In the genomic region with DNA sequence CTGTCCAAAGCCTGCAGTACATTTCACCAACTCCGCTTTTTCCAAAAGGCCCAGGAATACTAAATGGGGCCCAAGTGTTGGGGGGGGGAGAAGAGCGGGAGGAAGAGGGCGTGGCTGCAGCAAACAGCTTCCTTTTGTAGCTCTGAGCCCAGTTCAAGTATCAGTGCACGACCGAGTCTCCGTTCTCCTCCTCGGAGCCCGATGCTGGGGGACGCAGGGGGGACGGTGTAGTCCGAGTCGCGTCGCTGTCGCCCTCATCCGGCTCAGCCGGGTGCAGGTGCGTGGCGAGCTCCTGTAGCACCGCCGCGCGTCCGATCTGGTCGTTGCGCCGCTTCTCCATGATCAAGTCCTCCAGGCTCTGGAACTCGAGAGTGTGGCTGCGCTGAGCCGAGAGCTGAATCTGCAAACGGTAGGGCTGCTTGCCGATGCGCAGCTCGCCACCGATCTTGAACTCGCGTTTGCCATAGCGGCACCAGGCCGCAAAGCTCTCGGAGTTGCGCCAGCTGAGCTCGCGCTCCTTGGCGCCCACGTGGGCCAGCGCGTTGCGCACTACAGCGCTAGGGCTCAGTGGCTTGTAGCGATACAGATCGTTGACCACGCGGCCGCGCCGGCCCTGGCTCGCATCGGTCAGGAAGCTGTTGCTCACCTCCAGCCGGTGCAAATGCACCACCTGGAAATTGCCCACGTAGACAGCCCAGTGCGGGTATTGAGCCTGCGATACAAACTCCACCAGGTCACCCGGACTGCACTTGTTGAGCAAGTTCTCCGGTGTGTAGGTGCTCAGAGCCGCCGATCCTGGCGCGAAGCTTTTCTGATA, we compare ENCODE assay signal across 8 mouse cellular contexts. TPM values are rescaled to one million over a fixed set of nuclear protein-coding genes. Genes with fewer than 3 reads are reported as not detected.
DNase-seq lines count a peak whose midpoint lies in the region; ATAC-seq and TF ChIP-seq lines count a peak whose summit lies in the region.

No protein-coding gene starts in this region.

- peaks cover 52% of the 10 kb centered on the region for H3K4me1 ChIP-seq in forebrain, embryonic 10.5 days
- H3K4me1 ChIP-seq in heart, embryonic 14.5 days (ENCODE audit: control insufficient read depth in 2 of 2, insufficient read depth in 2 of 2, low read length in 2 of 2) = peaks cover 4 to 15% of the 10 kb centered on the region in 2 experiments; a peak in 3 of 4 replicates
- H3K4me1 ChIP-seq in liver, embryonic 12.5 days = peaks cover 35% of the 10 kb centered on the region

- no peaks in the 10 kb centered on the region for H3K79me2 ChIP-seq in myocyte (ENCODE audit: control insufficient read depth, insufficient read depth)

- peak overlapping the region; percentile 78 for H3K9ac ChIP-seq in heart, embryonic 14.5 days (ENCODE audit: low read length)
- H3K9ac ChIP-seq in liver, embryonic 12.5 days = peak overlapping the region; percentile 73

- peak overlapping the region; percentile 94 for H3K27ac ChIP-seq in forebrain, embryonic 10.5 days
- peak overlapping the region; percentile 41 to 56 for H3K27ac ChIP-seq in heart, embryonic 14.5 days (replicated peaks in 1 of 2; ENCODE audit: control insufficient read depth in 1 of 2, insufficient read depth in 1 of 2, low read depth in 2 of 2, low read length in 2 of 2)
- peak overlapping the region; percentile 18; the same call in 1 of the 2 replicates for H3K27ac ChIP-seq in liver, embryonic 12.5 days

- peak overlapping the region; percentile 94 for H3K4me2 ChIP-seq in heart, embryonic 14.5 days (ENCODE audit: low read length)
- peak overlapping the region; percentile 97 for H3K4me2 ChIP-seq in liver, embryonic 12.5 days
- H3K4me2 ChIP-seq in myocyte (ENCODE audit: low read depth) = peak overlapping the region; percentile 96

- H3K36me3 ChIP-seq in forebrain, embryonic 10.5 days (replicated peaks) = peaks cover 40% of the 10 kb centered on the region
- no peaks in the 10 kb centered on the region for H3K36me3 ChIP-seq in heart, embryonic 14.5 days (ENCODE audit: control insufficient read depth, insufficient read depth, low read length)
- H3K36me3 ChIP-seq in liver, embryonic 12.5 days = peaks cover 8% of the 10 kb centered on the region; the same call in 1 of the 2 replicates
- H3K36me3 ChIP-seq in myocyte (ENCODE audit: control insufficient read depth, insufficient read depth) = no peaks in the 10 kb centered on the region
- no peaks in the 10 kb centered on the region for H3K36me3 ChIP-seq in splenic B cell, adult 2 months (ENCODE audit: control insufficient read depth, insufficient read depth, low read length, poor library complexity, severe bottlenecking)

- no peak for TF ChIP-seq POLR2A in myocyte (IDR thresholded peaks at IDR 0.05; ENCODE audit: insufficient read length, low read depth)

- no peak overlapping the region for H3ac ChIP-seq in myocyte (ENCODE audit: control insufficient read depth, insufficient read length)

- peak overlapping the region; percentile 83 for H3K4me3 ChIP-seq in forebrain, embryonic 10.5 days
- H3K4me3 ChIP-seq in heart, embryonic 14.5 days (ENCODE audit: control insufficient read depth in 1 of 2, insufficient read depth in 1 of 2, low read depth in 1 of 2, low read length in 2 of 2) = peak overlapping the region; percentile 71 to 96
- peak overlapping the region; percentile 69 for H3K4me3 ChIP-seq in liver, embryonic 12.5 days
- H3K4me3 ChIP-seq in myocyte = peak overlapping the region; percentile 27

- under 1% methylated on average over 68 of the region's 68 CpGs for WGBS in forebrain, embryonic 10.5 days
- under 1% methylated on average over 68 of the region's 68 CpGs for WGBS in heart, embryonic 14.5 days
- under 1% methylated on average over 68 of the region's 68 CpGs for WGBS in liver, embryonic 12.5 days (ENCODE audit: insufficient replicate concordance)

- no peaks in the 10 kb centered on the region for H3K27me3 ChIP-seq in forebrain, embryonic 10.5 days (ENCODE audit: poor library complexity, severe bottlenecking)
- H3K27me3 ChIP-seq in heart, embryonic 14.5 days (ENCODE audit: control insufficient read depth, insufficient read depth, low read length) = no peaks in the 10 kb centered on the region
- peaks cover 28% of the 10 kb centered on the region for H3K27me3 ChIP-seq in liver, embryonic 12.5 days (replicated peaks)
- peaks cover 14% of the 10 kb centered on the region for H3K27me3 ChIP-seq in myocyte (ENCODE audit: control insufficient read depth, insufficient read depth, insufficient read length)
- H3K27me3 ChIP-seq in splenic B cell, adult 2 months (ENCODE audit: control insufficient read depth, insufficient read depth, low read length, poor library complexity, severe bottlenecking) = no peaks in the 10 kb centered on the region

- ATAC-seq in heart, embryonic 14.5 days (ENCODE audit: insufficient number of reproducible peaks, insufficient read depth, low FRiP score, low read depth) = peak; percentile 69
- ATAC-seq in liver, embryonic 12.5 days = peak; percentile 57

- peaks cover 8% of the 10 kb centered on the region; the same call in 1 of the 2 replicates for H3K9me3 ChIP-seq in forebrain, embryonic 10.5 days
- no peaks in the 10 kb centered on the region for H3K9me3 ChIP-seq in heart, embryonic 14.5 days (ENCODE audit: control insufficient read depth, low read length)
- no peaks in the 10 kb centered on the region for H3K9me3 ChIP-seq in liver, embryonic 12.5 days (replicated peaks)

- DNase-seq in 3134 (ENCODE audit: extremely low read depth, insufficient read length, low spot score) = peak; percentile 10
- DNase-seq in brain, adult 2 months (ENCODE audit: low read depth, low spot score) = peak; percentile 86
- DNase-seq in forebrain, embryonic 10.5 days (ENCODE audit: extremely low spot score, low spot score) = peak; percentile 77
- DNase-seq in kidney, postnatal 10 days = peak; percentile 84
- DNase-seq in splenic B cell, adult 2 months (ENCODE audit: low read depth, low spot score) = peak; percentile 68

TF ChIP-seq in myocyte, 11 proteins besides CTCF, POLR2A, EP300 and RAD21:
- TF ChIP-seq MYOD1 (IDR thresholded peaks at IDR 0.05; ENCODE audit: control insufficient read depth in 1 of 3, insufficient read length in 2 of 3, low read depth in 2 of 3) (no peak), MYOG (IDR thresholded peaks at IDR 0.05; ENCODE audit: control insufficient read depth in 1 of 3, insufficient read depth in 1 of 3, insufficient read length in 2 of 3, low read depth in 2 of 3) (peak in 1 of 3 experiments; percentile 3)
TF ChIP-seq in myocyte: peak in this region for 1.

RNA-seq across cellular contexts. Expression of a gene that starts 30.6 kb away (rescaled TPM):
- polyA plus RNA-seq in forebrain, embryonic 10.5 days (2016; fragmentation: Nextera tagmentation; extraction: Ambion mirVana) = 23.5 TPM in 2 replicates
- polyA plus RNA-seq in heart, embryonic 14.5 days (2014; fragmentation: Nextera tagmentation; extraction: Ambion mirVana) = 4.2 and 5.9 TPM in 2 replicates
- polyA plus RNA-seq in liver, embryonic 12.5 days (2016; fragmentation: Nextera tagmentation; extraction: Ambion mirVana) = 6.2 and 6.6 TPM in 2 replicates
- 0.02 TPM for polyA plus RNA-seq in myocyte (2012; fragmentation: generic; extraction: Trizol)

Comparison
In these comparisons a context has a peak if more than half of its experiments do, and no peak if none do; other contexts are left out.
1. Peak in every context shown above with its lines: DNase-seq, ATAC-seq, H3K4me3 ChIP-seq and H3K27ac ChIP-seq.
2. DNase-seq: peak in every context shown above with its lines; median percentile 86 in brain, adult 2 months; 84 in kidney, postnatal 10 days; 77 in forebrain, embryonic 10.5 days; 68 in splenic B cell, adult 2 months; 10 in 3134.
3. H3K27ac ChIP-seq: peak in every context shown above with its lines; median percentile 94 in forebrain, embryonic 10.5 days; 48 in heart, embryonic 14.5 days; 18 in liver, embryonic 12.5 days.
4. H3K4me3 ChIP-seq: peak in every context shown above with its lines; median percentile 84 in heart, embryonic 14.5 days; 83 in forebrain, embryonic 10.5 days; 69 in liver, embryonic 12.5 days; 27 in myocyte.